In the genomic region with DNA sequence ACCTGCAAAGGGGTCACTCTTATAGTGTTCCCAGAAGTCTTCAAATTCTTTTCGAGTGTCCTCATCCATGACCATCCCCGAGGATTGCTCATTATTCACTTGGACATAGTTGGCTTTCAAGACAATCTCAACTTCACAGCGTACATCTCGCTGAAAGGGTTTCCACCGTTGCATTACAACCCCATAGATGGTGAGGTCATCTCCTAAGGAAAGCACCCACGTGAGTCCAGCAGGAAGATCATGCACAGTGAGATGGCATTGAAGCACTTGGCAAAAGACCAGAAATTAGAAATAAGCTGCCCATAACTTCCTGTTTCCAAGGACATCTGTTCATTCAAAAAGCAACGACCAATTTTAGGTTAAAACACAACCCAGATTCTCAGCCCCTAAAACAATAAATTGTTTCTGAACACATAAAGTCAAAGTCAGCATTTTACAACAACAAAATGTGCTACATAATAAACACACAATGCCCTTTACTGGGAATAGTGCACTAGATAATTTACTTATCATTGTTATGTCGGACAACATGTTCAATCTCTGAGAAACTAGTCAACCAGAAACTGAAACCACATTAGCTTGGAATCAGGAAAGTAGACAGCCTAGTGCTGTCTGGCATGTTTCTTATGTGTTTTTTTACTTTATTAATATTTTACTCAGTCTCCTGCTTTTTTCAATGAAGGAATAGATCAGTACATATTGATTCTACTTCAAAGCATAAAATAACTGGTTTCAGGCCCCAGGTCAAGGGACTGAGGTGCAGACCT, we compare ENCODE assay signal across 21 mouse cellular contexts. TPM values are rescaled to one million over a fixed set of nuclear protein-coding genes. Genes with fewer than 3 reads are reported as not detected.
DNase-seq lines count a peak whose midpoint lies in the region; ATAC-seq lines count a peak whose summit lies in the region.
"Had no signal": no experiment of that assay in that cellular context is flagged by ENCODE, and none has a peak within 500 bp of the region (broad histone marks: within the 10 kb centered on the region; RNA-seq: fewer than 3 reads in every experiment).

No protein-coding gene starts in this region.

- 71% methylated on average over 8 of the region's 8 CpGs for WGBS in kidney, embryonic 16.5 days
- 90% methylated on average over 8 of the region's 8 CpGs for WGBS in midbrain, embryonic 10.5 days

- peak; percentile 20 for DNase-seq in adrenal gland, postnatal 10 days
- DNase-seq in adrenal gland, postnatal 4 days (ENCODE audit: low spot score in 2 of 2): no peak
- DNase-seq in kidney, adult 9 months: no peak
- no peak for DNase-seq in layer of hippocampus, adult 11-12 months (ENCODE audit: low spot score)
- no peak for DNase-seq in midbrain, embryonic 10.5 days (ENCODE audit: low spot score)
- DNase-seq: B cell, adult 2 months; cerebellum, adult 9-11 months; gastrocnemius, postnatal 25 days; thymus, postnatal 36 days had no signal

- H3K4me1 ChIP-seq in kidney, embryonic 16.5 days (ENCODE audit: insufficient read depth, low read length): no peaks in the 10 kb centered on the region
- no peaks in the 10 kb centered on the region for H3K4me1 ChIP-seq in midbrain, embryonic 10.5 days
- H3K4me1 ChIP-seq: limb, embryonic 12.5 days; lung, embryonic 15.5 days; midbrain, embryonic 15.5 days; neural tube, embryonic 12.5 days had no signal

- H3K9me3 ChIP-seq in kidney, embryonic 16.5 days (ENCODE audit: low read length): no peaks in the 10 kb centered on the region
- no peaks in the 10 kb centered on the region for H3K9me3 ChIP-seq in midbrain, embryonic 10.5 days (replicated peaks)
- H3K9me3 ChIP-seq: G1E; heart, embryonic 13.5 days; limb, embryonic 12.5 days; lung, embryonic 15.5 days; midbrain, embryonic 15.5 days; neural tube, embryonic 12.5 days had no signal

- H3K4me2 ChIP-seq in kidney, embryonic 16.5 days (replicated peaks; ENCODE audit: low read depth, low read length): no peak overlapping the region
- H3K4me2 ChIP-seq: heart, embryonic 13.5 days; limb, embryonic 12.5 days; lung, embryonic 15.5 days; midbrain, embryonic 15.5 days; neural tube, embryonic 12.5 days had no signal

- no peak overlapping the region for H3K9ac ChIP-seq in kidney, embryonic 16.5 days (replicated peaks; ENCODE audit: low read length)
- H3K9ac ChIP-seq: heart, embryonic 13.5 days; limb, embryonic 12.5 days; lung, embryonic 15.5 days; midbrain, embryonic 15.5 days; neural tube, embryonic 12.5 days had no signal

- peaks cover 42% of the 10 kb centered on the region for H3K36me3 ChIP-seq in kidney, embryonic 16.5 days (ENCODE audit: insufficient read depth, low read length)
- peaks cover 91% of the 10 kb centered on the region for H3K36me3 ChIP-seq in midbrain, embryonic 10.5 days

- no peak overlapping the region for H3K4me3 ChIP-seq in kidney, embryonic 16.5 days (ENCODE audit: low read length)
- H3K4me3 ChIP-seq in midbrain, embryonic 10.5 days: no peak overlapping the region
- H3K4me3 ChIP-seq: heart, embryonic 13.5 days; limb, embryonic 12.5 days; lung, embryonic 15.5 days; midbrain, embryonic 15.5 days; neural tube, embryonic 12.5 days had no signal

- 0 out of 2 replicates have a peak, but pooled peaks have one; percentile 9 for ATAC-seq in kidney, embryonic 16.5 days (ENCODE audit: low FRiP score, low TSS enrichment)
- ATAC-seq in CD4-positive, CD25-positive, alpha-beta regulatory T cell, adult 4 months: peak; percentile 29
- peak; percentile 80 for ATAC-seq in megakaryocyte, adult 5-6 weeks (ENCODE audit: poor library complexity, severe bottlenecking)
- ATAC-seq: hindbrain, embryonic 16.5 days had no signal

- no peak overlapping the region for H3K27ac ChIP-seq in kidney, embryonic 16.5 days (ENCODE audit: low read length)
- no peak overlapping the region for H3K27ac ChIP-seq in midbrain, embryonic 10.5 days (replicated peaks)
- H3K27ac ChIP-seq: heart, embryonic 13.5 days; kidney, postnatal 0 days; limb, embryonic 12.5 days; lung, embryonic 15.5 days; midbrain, embryonic 15.5 days; neural tube, embryonic 12.5 days; stomach, postnatal 0 days had no signal

- H3K27me3 ChIP-seq in kidney, embryonic 16.5 days (ENCODE audit: insufficient read depth, low read length): no peaks in the 10 kb centered on the region
- no peaks in the 10 kb centered on the region for H3K27me3 ChIP-seq in midbrain, embryonic 10.5 days (ENCODE audit: low read depth, poor library complexity, severe bottlenecking)
- H3K27me3 ChIP-seq: heart, embryonic 13.5 days; limb, embryonic 12.5 days; lung, embryonic 15.5 days; midbrain, embryonic 15.5 days; neural tube, embryonic 12.5 days had no signal

RNA-seq across cellular contexts. Expression of a gene that starts 14.2 kb away (rescaled TPM):
- 10 to 100 TPM in 1 of 2 experiments, 1 to 10 TPM in 1; 8.9 to 14.3 TPM for total RNA-seq in adrenal gland, postnatal 10 days (2021)
- total RNA-seq in adrenal gland, postnatal 4 days (2021): 10 to 100 TPM; 20.1 to 21.0 TPM
- polyA plus RNA-seq in kidney, embryonic 16.5 days (2015; fragmentation: Nextera tagmentation; extraction: Ambion mirVana): 9.6 and 11.6 TPM in 2 replicates
- 1 to 10 TPM; 5.0 to 5.3 TPM for polyA plus RNA-seq in CD4-positive, CD25-positive, alpha-beta regulatory T cell, adult 4 months (2017; shearing (Covaris generic))
- total RNA-seq in megakaryocyte, adult 5-6 weeks (2015): 17.7 and 20.0 TPM in 2 replicates
- 15.4 and 16.5 TPM in 2 replicates for total RNA-seq in megakaryocyte, adult 5-6 weeks (2017)
- polyA plus RNA-seq in midbrain, embryonic 10.5 days (2016; fragmentation: Nextera tagmentation; extraction: Ambion mirVana): 13.3 and 13.6 TPM in 2 replicates

RNA-seq across cellular contexts. Expression of a gene that starts 19.5 kb away (rescaled TPM):
- 10 to 100 TPM; 34.4 to 35.1 TPM for total RNA-seq in adrenal gland, postnatal 10 days (2021)
- 10 to 100 TPM; 51.8 to 54.6 TPM for total RNA-seq in adrenal gland, postnatal 4 days (2021)
- 98.9 and 102 TPM in 2 replicates for polyA plus RNA-seq in kidney, embryonic 16.5 days (2015; fragmentation: Nextera tagmentation; extraction: Ambion mirVana)
- 10 to 100 TPM in 1 of 2 experiments, 1 to 10 TPM in 1; 6.8 to 10.4 TPM for polyA plus RNA-seq in CD4-positive, CD25-positive, alpha-beta regulatory T cell, adult 4 months (2017; shearing (Covaris generic))
- 50.3 and 58.2 TPM in 2 replicates for total RNA-seq in megakaryocyte, adult 5-6 weeks (2015)
- total RNA-seq in megakaryocyte, adult 5-6 weeks (2017): 25.2 and 35.4 TPM in 2 replicates
- 162 and 167 TPM in 2 replicates for polyA plus RNA-seq in midbrain, embryonic 10.5 days (2016; fragmentation: Nextera tagmentation; extraction: Ambion mirVana)

Comparison
In these comparisons a context has a peak if more than half of its experiments do, and no peak if none do; other contexts are left out.
1. ATAC-seq: peak in every context shown above with its lines; median percentile 80 in megakaryocyte, adult 5-6 weeks; 29 in CD4-positive, CD25-positive, alpha-beta regulatory T cell, adult 4 months; 9 in kidney, embryonic 16.5 days.